Mouse (Mus musculus) liver, embryonic 12.5 days (tissue): Measurements from ENCODE around the gene Zfp961. TPM values are rescaled to one million over a fixed set of nuclear protein-coding genes. Genes with fewer than 3 reads are reported as not detected.
"Not testable (repeated sequence)": the region's sequence is repeated elsewhere in the genome, so short reads cannot be mapped to it uniquely, and the experiment has no call there.

Source experiments
- ATAC-seq: fragments of 200-750 bp; cut with Nextera tagmentation; 2 replicates; pipeline ENCODE4 v1.8.0; 2017; ENCODE audit warnings: moderate number of reproducible peaks, mild to moderate bottlenecking, moderate library complexity
- H3K27ac ChIP-seq: fragments of 300-500 bp; sonication (generic); 2 replicates; pipeline ENCODE4 v1.5.1; 2016; ENCODE audit warnings: mild to moderate bottlenecking
- H3K27me3 ChIP-seq: fragments of 300-500 bp; sonication (generic); replicated peaks from 2 replicates; pipeline ENCODE4 v1.6.1; 2016; ENCODE audit warnings: mild to moderate bottlenecking, moderate library complexity
- H3K36me3 ChIP-seq: fragments of 300-500 bp; sonication (generic); 2 replicates; pipeline ENCODE4 v1.6.1; 2016; ENCODE audit warnings: mild to moderate bottlenecking, moderate library complexity
- H3K4me1 ChIP-seq: fragments of 300-500 bp; sonication (generic); 2 replicates; pipeline ENCODE4 v1.6.1; 2016
- H3K4me2 ChIP-seq: fragments of 300-500 bp; sonication (generic); 2 replicates; pipeline ENCODE4 v1.6.1; 2016; ENCODE audit warnings: mild to moderate bottlenecking, moderate library complexity
- H3K4me3 ChIP-seq: fragments of 300-500 bp; sonication (generic); 2 replicates; pipeline ENCODE4 v1.5.1; 2016; ENCODE audit warnings: mild to moderate bottlenecking, moderate library complexity
- H3K9ac ChIP-seq: fragments of 300-500 bp; sonication (generic); 2 replicates; pipeline ENCODE4 v1.6.1; 2016; ENCODE audit warnings: mild to moderate bottlenecking, moderate library complexity
- H3K9me3 ChIP-seq: fragments of 300-500 bp; sonication (generic); replicated peaks from 2 replicates; pipeline ENCODE4 v1.6.1; 2016; ENCODE audit warnings: mild to moderate bottlenecking, moderate library complexity
- WGBS: fragments of 180-500 bp; shearing (Covaris S2); methylation state at CpG from one replicate; pipeline ENCODE4 v1.1.7; 2016; ENCODE audit not compliant: insufficient replicate concordance; 5-methylcytosine and 5-hydroxymethylcytosine counted together
- polyA plus RNA-seq: library from polyadenylated mRNA; unstranded; fragments of >200 nt; fragmentation: Nextera tagmentation; extraction: Ambion mirVana; gene quantifications from 2 replicates; pipeline ENCODE4 v1.2.1, GENCODE M21; 2016

Zfp961 gene
- 13.4 and 14.1 TPM in 2 replicates for polyA plus RNA-seq

DNA sequence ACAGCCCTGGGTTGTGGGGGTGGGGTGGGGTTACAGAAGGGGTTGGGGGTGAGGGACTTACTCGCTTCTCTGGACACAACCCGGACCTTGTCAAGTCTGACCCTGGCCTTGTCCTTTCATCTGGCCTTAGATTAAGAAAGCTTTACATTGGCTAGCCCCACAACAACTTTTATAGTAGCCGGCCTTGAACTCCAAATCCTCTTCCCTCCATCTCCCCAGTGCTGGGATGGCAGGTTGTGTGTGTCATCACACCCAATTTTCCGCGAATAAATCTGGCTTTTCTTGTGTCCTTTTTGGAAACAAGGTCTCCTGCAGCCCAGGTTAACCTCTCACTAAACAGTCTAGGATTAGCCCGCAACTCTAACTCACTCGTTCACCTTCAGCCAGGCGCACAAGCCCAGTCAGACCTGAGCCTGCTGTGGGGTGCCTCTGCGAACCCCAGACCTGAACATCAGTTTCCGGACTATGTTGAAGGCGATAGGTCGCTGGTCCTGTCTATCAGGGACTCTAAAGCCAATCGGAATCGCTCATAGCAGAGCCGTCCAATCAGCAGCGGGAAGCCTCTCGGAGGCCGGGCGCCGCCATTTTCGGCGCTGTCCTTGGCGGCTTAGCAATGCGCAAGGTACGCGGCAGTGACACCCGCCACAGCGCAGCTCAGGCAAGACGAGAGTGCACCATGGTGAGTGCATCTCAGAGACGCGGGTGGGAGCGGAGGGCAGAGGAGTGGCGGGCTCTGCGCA lies at the start of gene Zfp961:
Gene Zfp961 (plus strand): TSS at position 557 of the 740 bp plus-strand sequence.
- peak within 1 kb of the TSS; percentile 79 for H3K4me2 ChIP-seq
- peaks cover 17% of the 10 kb centered on the region for H3K4me1 ChIP-seq
- no peaks in the 10 kb centered on the region for H3K9me3 ChIP-seq
- peaks cover 13% of the 10 kb centered on the region for H3K27me3 ChIP-seq
- H3K27ac ChIP-seq: peak within 1 kb of the TSS; percentile 81
- peaks cover 27% of the 10 kb centered on the region for H3K36me3 ChIP-seq
- peak within 1 kb of the TSS; percentile 79 for H3K9ac ChIP-seq
- ATAC-seq: peak; percentile 99
- WGBS: 3% methylated on average over 34 of the region's 34 CpGs
- H3K4me3 ChIP-seq: peak within 1 kb of the TSS; percentile 70

DNA sequence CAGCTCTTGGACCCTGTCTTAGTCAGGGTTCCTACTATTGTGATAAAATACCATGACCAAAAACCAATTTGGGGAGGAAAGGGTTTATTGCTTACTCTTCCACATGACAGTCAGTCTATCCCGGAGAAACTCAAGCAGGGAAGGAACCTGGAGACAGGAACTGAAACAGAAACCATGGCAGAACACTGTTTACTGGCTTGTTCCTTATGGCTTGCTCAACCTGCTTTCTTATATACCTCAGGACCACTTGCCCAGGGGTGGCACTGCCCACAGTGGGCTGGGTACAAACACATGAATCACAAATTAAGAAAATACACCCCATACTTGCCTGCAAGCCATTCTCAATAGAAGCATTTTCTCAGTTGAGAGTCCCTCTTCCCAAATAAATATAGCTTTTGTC lies 47.8 kb upstream of the Zfp961 start:
- H3K4me3 ChIP-seq, H3K4me1 ChIP-seq, H3K9me3 ChIP-seq, H3K27me3 ChIP-seq, H3K36me3 ChIP-seq, ATAC-seq, H3K4me2 ChIP-seq, H3K27ac ChIP-seq, H3K9ac ChIP-seq: not testable (repeated sequence)
- 40% methylated on average over 1 of the region's 1 CpGs for WGBS

DNA sequence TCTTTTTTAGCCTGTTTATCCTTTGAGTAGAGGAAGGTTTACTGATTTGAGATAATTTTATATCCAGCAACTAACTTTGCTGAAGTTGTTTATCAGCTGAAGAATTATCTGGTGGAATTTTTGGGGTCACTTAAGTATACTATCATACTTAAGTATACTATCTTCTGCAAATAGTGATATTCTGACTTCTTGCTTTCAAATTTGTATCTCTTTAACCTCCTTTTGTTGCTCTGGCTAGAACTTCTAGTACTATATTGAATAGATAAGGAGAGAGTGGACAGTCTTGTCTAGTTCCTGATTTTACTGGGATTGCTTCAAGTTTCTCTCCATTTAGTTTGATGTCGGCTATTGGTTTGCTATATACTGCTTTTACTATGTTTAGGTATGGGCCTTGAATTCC lies 44.0 kb upstream of the Zfp961 start:
- peaks cover 13% of the 10 kb centered on the region; the same call in 1 of the 2 replicates for H3K4me1 ChIP-seq
- H3K36me3 ChIP-seq: no peaks in the 10 kb centered on the region
- H3K27ac ChIP-seq: no peak overlapping the region
- H3K4me3 ChIP-seq: no peak overlapping the region
- no peak for ATAC-seq
- no peaks in the 10 kb centered on the region for H3K9me3 ChIP-seq
- 82% methylated on average over 1 of the region's 1 CpGs for WGBS
- no peaks in the 10 kb centered on the region for H3K27me3 ChIP-seq
- H3K9ac ChIP-seq: no peak overlapping the region
- no peak overlapping the region for H3K4me2 ChIP-seq

DNA sequence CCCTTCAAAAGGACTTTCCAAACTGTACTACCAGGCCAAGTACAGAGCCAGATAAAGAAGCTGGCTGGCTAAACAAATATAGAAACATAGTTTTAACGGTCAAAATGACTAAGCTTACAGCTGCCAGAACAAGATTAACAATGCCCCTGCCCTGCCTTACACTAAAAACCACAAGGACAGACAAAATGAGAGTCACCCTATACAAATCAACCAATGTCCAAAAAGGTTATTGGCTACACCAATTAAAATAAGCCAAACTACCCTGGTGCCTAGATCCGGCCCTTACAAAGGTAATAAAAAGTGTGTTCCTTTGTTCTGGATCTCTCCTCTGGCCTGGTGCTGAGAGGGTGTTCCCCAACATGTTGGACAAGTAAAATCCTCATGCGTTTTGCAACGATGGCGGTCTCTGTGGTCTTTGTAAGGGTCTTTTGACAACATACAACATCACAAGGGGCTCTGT lies 43.0 kb upstream of the Zfp961 start:
- Histone ChIP-seq H3K9ac (no peak overlapping the region), H3K9me3 (no peaks in the 10 kb centered on the region), H3K36me3 (no peaks in the 10 kb centered on the region), H3K4me1 (peaks cover 13% of the 10 kb centered on the region; the same call in 1 of the 2 replicates), H3K4me2 (peak overlapping the region; percentile 75), H3K4me3 (peak overlapping the region; percentile 75), H3K27ac (no peak overlapping the region), H3K27me3 (no peaks in the 10 kb centered on the region)
- WGBS: 80% methylated on average over 5 of the region's 5 CpGs
- ATAC-seq: peak; percentile 8; the same call in 1 of the 2 replicates

DNA sequence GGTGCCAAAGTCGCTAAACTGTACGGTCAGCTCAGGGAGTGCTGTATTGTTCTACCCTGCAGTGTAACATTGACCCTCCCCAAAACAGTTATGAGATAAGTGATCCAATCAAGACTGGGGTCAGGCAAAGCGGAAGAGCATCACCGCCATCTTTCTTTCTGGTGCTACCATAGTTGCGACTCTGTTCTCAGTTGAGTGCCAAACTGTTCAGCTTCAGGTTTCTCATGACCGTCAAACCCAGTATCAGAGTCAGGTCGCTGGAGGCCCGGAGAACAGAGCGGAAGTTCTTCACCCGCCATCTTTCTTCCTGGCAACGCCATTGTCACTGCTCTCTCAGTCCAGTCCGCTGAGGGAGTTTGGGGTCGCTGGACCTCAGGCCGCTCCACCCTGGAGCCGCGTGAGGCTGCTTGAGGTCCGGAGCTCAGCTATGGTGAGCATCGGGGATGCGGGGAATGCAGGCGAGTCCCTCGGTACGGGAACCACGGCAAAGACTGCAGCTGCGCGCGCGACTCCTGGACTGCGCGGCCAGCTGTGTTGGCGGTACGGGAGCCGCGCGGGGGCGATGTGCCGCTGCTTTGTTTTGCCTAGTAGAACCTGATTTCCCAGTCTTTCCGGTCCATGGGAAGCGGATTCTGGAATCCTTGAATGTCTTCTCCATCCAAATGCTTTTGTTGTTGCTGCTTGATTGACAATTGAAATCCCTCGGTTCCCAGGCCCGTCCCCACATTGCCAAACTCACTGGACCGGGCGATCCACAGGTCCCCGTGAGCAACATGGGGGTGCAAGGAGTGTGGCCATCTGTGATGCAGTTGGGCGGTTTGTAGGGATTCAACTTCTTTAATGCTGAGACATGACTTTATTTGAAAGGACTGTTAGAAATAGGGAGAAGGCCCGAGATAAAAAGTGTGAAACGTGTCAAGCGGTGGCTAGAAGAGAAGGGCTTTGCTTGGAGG lies 42.3 kb upstream of the Zfp961 start, which contains the start of the genes Zfp882 and Zfp617:
Gene Zfp882 (plus strand): TSS at position 300 of the 953 bp plus-strand sequence.
Gene Zfp617 (plus strand): TSS at position 327 of the 953 bp plus-strand sequence.
- Histone ChIP-seq H3K4me2 (peak within 1 kb of the TSS; percentile 75), H3K9me3 (no peaks in the 10 kb centered on the region), H3K4me3 (peak within 1 kb of the TSS; percentile 75), H3K9ac (peak within 1 kb of the TSS; percentile 80), H3K36me3 (no peaks in the 10 kb centered on the region), H3K27me3 (no peaks in the 10 kb centered on the region), H3K27ac (peak within 1 kb of the TSS; percentile 78), H3K4me1 (peaks cover 13% of the 10 kb centered on the region; the same call in 1 of the 2 replicates)
- peak; percentile 92 for ATAC-seq
- 7% methylated on average over 47 of the region's 47 CpGs for WGBS

DNA sequence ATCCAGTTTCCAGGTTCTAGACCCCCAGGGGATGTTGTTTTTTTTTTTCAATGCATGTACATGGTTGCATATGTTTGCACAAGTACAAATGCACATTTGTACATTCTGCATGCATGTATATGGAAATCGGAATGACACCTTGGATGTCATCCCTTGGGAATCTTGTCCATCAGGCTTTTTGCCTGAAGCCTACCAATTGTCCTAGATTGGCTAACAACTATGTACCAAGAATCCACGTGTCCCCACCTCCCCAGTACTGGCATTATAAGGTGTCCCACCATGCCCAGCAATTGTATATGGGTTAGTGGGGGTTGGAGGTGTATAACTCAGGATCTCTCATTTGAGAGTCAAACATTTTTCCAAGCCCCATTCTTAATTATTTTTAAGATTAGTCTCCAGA lies 38.6 kb upstream of the Zfp961 start:
- no peak for ATAC-seq
- Histone ChIP-seq H3K36me3 (peaks cover 14% of the 10 kb centered on the region), H3K4me3 (no peak overlapping the region), H3K27ac (no peak overlapping the region), H3K4me1 (peaks cover 13% of the 10 kb centered on the region; the same call in 1 of the 2 replicates), H3K9me3 (no peaks in the 10 kb centered on the region), H3K9ac (no peak overlapping the region), H3K4me2 (no peak overlapping the region), H3K27me3 (no peaks in the 10 kb centered on the region)
- 65% methylated on average over 2 of the region's 2 CpGs for WGBS

- H3K9ac ChIP-seq: peak overlapping the region; percentile 93
- peak overlapping the region; percentile 95 for H3K27ac ChIP-seq
- peak overlapping the region; percentile 85 for H3K4me3 ChIP-seq
- WGBS: under 1% methylated on average over 57 of the region's 57 CpGs
- no peaks in the 10 kb centered on the region for H3K27me3 ChIP-seq
- ATAC-seq: peak; percentile 99
- H3K36me3 ChIP-seq: peaks cover 19% of the 10 kb centered on the region
- no peaks in the 10 kb centered on the region for H3K9me3 ChIP-seq
- H3K4me2 ChIP-seq: peak overlapping the region; percentile 81
- peaks cover 28% of the 10 kb centered on the region for H3K4me1 ChIP-seq
Observed at GRCm38 (mm10) chr8:71922567-71923401, 28.1 kb upstream of the Zfp961 start.

DNA sequence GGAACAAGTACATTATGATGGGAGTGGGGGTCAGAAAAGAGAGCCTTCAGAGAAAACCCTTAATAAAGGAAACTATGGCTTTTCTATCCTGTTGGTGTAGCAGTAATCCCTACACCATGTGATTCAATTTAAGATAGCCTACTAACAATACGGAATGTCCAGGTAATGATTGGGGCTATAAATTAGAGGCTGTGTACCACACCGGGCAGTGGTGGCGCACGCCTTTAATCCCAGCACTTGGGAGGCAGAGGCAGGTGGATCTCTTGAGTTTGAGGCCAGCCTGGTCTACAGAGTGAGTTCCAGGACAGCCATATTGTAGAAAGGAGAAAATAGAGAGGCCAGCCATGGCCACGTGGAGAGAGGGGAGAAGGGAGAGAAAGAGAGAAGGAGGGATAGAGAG lies 25.0 kb upstream of the Zfp961 start:
- Histone ChIP-seq H3K4me3 (no peak overlapping the region), H3K4me2 (no peak overlapping the region), H3K9me3 (no peaks in the 10 kb centered on the region), H3K9ac (no peak overlapping the region), H3K27ac (no peak overlapping the region), H3K27me3 (no peaks in the 10 kb centered on the region), H3K36me3 (peaks cover 45% of the 10 kb centered on the region), H3K4me1 (peaks cover 32% of the 10 kb centered on the region)
- 91% methylated on average over 5 of the region's 5 CpGs for WGBS
- no peak for ATAC-seq

DNA sequence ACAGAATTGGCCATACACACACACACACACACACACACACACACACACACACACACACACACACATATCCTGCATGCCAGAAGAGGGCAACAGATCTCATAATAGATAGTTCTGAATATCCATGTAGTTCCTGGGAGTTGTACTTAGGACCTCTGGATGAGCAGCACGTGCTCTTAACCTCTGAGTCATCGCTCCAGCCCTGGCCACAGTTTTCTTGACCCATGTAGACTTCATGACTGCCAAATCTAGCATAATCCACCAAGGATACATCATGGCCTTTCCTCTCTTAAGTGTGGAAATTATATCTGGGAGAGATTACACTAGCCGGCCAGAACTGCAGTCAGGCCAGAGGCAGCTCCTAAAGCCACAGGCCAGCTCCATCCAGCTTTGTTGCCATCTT lies 24.3 kb upstream of the Zfp961 start:
- H3K9ac ChIP-seq: no peak overlapping the region
- peaks cover 32% of the 10 kb centered on the region for H3K4me1 ChIP-seq
- H3K4me3 ChIP-seq: no peak overlapping the region
- ATAC-seq: no peak
- H3K27ac ChIP-seq: no peak overlapping the region
- H3K9me3 ChIP-seq: peaks cover 2% of the 10 kb centered on the region; the same call in 1 of the 2 replicates
- no peaks in the 10 kb centered on the region for H3K27me3 ChIP-seq
- WGBS: 98% methylated on average over 3 of the region's 3 CpGs
- H3K36me3 ChIP-seq: peaks cover 52% of the 10 kb centered on the region
- H3K4me2 ChIP-seq: no peak overlapping the region

DNA sequence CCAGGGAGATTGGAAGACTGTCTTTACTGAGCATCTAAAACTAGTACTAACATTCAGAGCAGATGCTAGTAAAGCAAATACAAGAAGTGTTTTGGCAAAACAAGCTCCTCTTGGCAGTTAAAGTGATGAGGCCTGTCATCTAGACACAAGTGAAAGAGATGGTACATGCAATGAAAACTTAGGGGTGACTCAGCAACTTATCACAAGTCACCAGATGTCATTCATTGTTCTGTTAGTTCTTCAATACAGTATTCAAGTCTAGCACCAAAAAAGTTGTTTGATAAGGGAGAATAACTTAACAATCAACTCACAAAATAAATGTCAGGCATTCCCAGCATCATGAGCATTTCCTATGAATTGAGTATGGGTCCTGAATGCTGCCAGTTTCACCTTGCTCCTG lies 23.1 kb upstream of the Zfp961 start:
- Histone ChIP-seq H3K4me3 (no peak overlapping the region), H3K9me3 (peaks cover 3% of the 10 kb centered on the region; the same call in 1 of the 2 replicates), H3K4me2 (no peak overlapping the region), H3K27me3 (no peaks in the 10 kb centered on the region), H3K27ac (0 out of 2 replicates have a peak overlapping the region, but pooled peaks have one; percentile 25), H3K4me1 (peaks cover 29% of the 10 kb centered on the region), H3K9ac (no peak overlapping the region), H3K36me3 (peaks cover 57% of the 10 kb centered on the region)
- no peak for ATAC-seq

GRCm38 (mm10) chr8:71938037-71938436 lies 12.8 kb upstream of the Zfp961 start:
- WGBS: 64% methylated on average over 2 of the region's 2 CpGs
- not testable (repeated sequence) for H3K9ac ChIP-seq, H3K27me3 ChIP-seq, H3K4me2 ChIP-seq, ATAC-seq, H3K4me1 ChIP-seq, H3K4me3 ChIP-seq, H3K27ac ChIP-seq, H3K9me3 ChIP-seq
- H3K36me3 ChIP-seq: peaks cover 11% of the 10 kb centered on the region
